ENCODE assay signal across 8 mouse cellular contexts in the genomic region with DNA sequence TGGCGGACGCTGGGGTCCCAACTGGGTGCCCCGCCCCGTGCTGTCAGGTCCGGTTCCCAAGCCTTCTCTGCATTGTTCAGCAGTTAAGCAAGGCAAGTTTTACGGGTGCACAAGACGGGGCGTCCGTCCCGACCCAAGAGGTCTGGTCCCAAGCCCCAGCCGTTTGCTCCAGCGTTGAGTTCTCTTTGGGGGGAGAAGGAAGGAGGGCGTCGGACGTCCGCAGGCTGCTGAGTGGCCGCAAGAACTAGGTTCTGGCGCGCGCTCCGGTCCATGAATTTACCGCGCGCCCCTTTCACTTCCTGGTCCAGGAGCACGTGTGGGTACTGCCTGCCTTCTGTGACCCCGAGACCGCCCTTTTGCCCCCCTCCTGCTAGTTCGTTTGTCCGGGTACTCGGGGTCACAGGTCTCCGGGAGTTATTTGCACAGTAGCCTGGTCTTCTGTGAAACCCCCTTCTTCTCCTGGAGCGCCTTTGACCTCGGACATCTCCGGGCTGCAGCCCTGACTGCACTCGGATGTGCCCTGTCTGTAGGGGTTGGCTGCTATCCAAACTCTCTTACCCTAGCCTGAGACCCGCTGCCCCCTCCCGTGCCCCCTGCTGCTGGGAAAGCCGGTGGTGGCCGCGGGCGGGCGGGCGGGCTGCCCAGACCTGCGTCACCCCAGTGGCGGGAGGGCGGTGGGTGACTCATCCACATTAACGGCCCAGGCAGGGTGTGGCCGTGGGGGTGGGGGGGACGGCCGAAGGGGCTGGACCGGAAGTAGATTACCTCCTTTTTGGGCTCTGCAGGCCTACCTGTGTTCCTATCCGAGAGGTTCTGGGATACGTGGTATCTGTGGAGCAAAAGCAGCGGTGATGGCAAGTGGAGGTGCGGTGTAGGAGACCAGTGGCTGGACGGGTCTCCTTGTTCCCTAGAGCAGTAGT. TPM values are rescaled to one million over a fixed set of nuclear protein-coding genes. Genes with fewer than 3 reads are reported as not detected.
DNase-seq lines count a peak whose midpoint lies in the region; ATAC-seq lines count a peak whose summit lies in the region.

No protein-coding gene starts in this region.

- peaks cover 32% of the 10 kb centered on the region for H3K36me3 ChIP-seq in forebrain, embryonic 13.5 days (ENCODE audit: poor library complexity, severe bottlenecking)
- H3K36me3 ChIP-seq in limb, embryonic 13.5 days: peaks cover 37% of the 10 kb centered on the region
- peaks cover 28% of the 10 kb centered on the region for H3K36me3 ChIP-seq in midbrain, embryonic 14.5 days (ENCODE audit: control insufficient read depth, insufficient read depth, low read length)

- H3K4me2 ChIP-seq in forebrain, embryonic 13.5 days: peak overlapping the region; percentile 64
- H3K4me2 ChIP-seq in limb, embryonic 13.5 days (replicated peaks): peak overlapping the region; percentile 84
- peak overlapping the region; percentile 52 for H3K4me2 ChIP-seq in midbrain, embryonic 14.5 days (ENCODE audit: low read length)

- ATAC-seq in forebrain, embryonic 13.5 days: peak; percentile 17
- peak; percentile 13 to 16 for ATAC-seq in hematopoietic stem cell, adult 5-6 weeks (replicated peaks in 1 of 2; ENCODE audit: insufficient read depth in 1 of 2, low FRiP score in 2 of 2, low TSS enrichment in 1 of 2, low read depth in 1 of 2, poor library complexity in 2 of 2, severe bottlenecking in 2 of 2)
- peak; percentile 5; the same call in 1 of the 2 replicates for ATAC-seq in limb, embryonic 13.5 days (ENCODE audit: low FRiP score, low read depth)
- ATAC-seq in midbrain, embryonic 14.5 days (ENCODE audit: low FRiP score, low TSS enrichment): peak; percentile 10; the same call in 1 of the 2 replicates

- H3K27ac ChIP-seq in forebrain, embryonic 13.5 days: peak overlapping the region; percentile 35; the same call in 1 of the 2 replicates
- peak overlapping the region; percentile 69 for H3K27ac ChIP-seq in limb, embryonic 13.5 days
- H3K27ac ChIP-seq in midbrain, embryonic 14.5 days (replicated peaks; ENCODE audit: low read depth, low read length): peak overlapping the region; percentile 4; the same call in 1 of the 2 replicates

- 2% methylated on average over 55 of the region's 56 CpGs for WGBS in forebrain, embryonic 13.5 days
- WGBS in limb, embryonic 13.5 days: 2% methylated on average over 56 of the region's 56 CpGs
- WGBS in midbrain, embryonic 14.5 days: 2% methylated on average over 56 of the region's 56 CpGs

- no peaks in the 10 kb centered on the region for H3K9me3 ChIP-seq in forebrain, embryonic 13.5 days (replicated peaks)
- no peaks in the 10 kb centered on the region for H3K9me3 ChIP-seq in limb, embryonic 13.5 days
- H3K9me3 ChIP-seq in midbrain, embryonic 14.5 days (ENCODE audit: control insufficient read depth, low read length): no peaks in the 10 kb centered on the region

- H3K4me3 ChIP-seq in forebrain, embryonic 13.5 days: peak overlapping the region; percentile 42
- H3K4me3 ChIP-seq in limb, embryonic 13.5 days: peak overlapping the region; percentile 62
- peak overlapping the region; percentile 32 for H3K4me3 ChIP-seq in midbrain, embryonic 14.5 days (replicated peaks; ENCODE audit: low read depth, low read length)

- DNase-seq in 416B (ENCODE audit: low read depth) (peak; percentile 94), R1 (ENCODE audit: low read depth, low spot score) (peak; percentile 52)
- peak; percentile 51 for DNase-seq in midbrain, embryonic 14.5 days
- peak; percentile 48 for DNase-seq in thymus, postnatal 4 days
- DNase-seq in frontal cortex, postnatal 36 days (ENCODE audit: low spot score in 2 of 2): no peak

- H3K4me1 ChIP-seq in forebrain, embryonic 13.5 days: peaks cover 51% of the 10 kb centered on the region
- H3K4me1 ChIP-seq in limb, embryonic 13.5 days: peaks cover 56% of the 10 kb centered on the region
- H3K4me1 ChIP-seq in midbrain, embryonic 14.5 days (ENCODE audit: control insufficient read depth, insufficient read depth, low read length): peaks cover 37% of the 10 kb centered on the region

- H3K27me3 ChIP-seq in forebrain, embryonic 13.5 days: peaks cover 38% of the 10 kb centered on the region
- H3K27me3 ChIP-seq in limb, embryonic 13.5 days: peaks cover 17% of the 10 kb centered on the region; the same call in 1 of the 2 replicates
- H3K27me3 ChIP-seq in midbrain, embryonic 14.5 days (ENCODE audit: control insufficient read depth, insufficient read depth, low read length): peaks cover 37% of the 10 kb centered on the region; the same call in 1 of the 2 replicates

- peak overlapping the region; percentile 63 for H3K9ac ChIP-seq in forebrain, embryonic 13.5 days
- peak overlapping the region; percentile 71 for H3K9ac ChIP-seq in limb, embryonic 13.5 days
- H3K9ac ChIP-seq in midbrain, embryonic 14.5 days (replicated peaks; ENCODE audit: low read length): peak overlapping the region; percentile 17; the same call in 1 of the 2 replicates

RNA-seq across cellular contexts. Expression of a gene that starts 0.9 kb away (rescaled TPM):
- polyA plus RNA-seq in forebrain, embryonic 13.5 days (2015; fragmentation: Nextera tagmentation; extraction: Ambion mirVana): 52.9 and 55.8 TPM in 2 replicates
- 251 and 258 TPM in 2 replicates for total RNA-seq in hematopoietic stem cell, adult 5-6 weeks (2017)
- polyA plus RNA-seq in limb, embryonic 13.5 days (2015; fragmentation: Nextera tagmentation; extraction: Ambion mirVana): 118 and 119 TPM in 2 replicates
- polyA plus RNA-seq in midbrain, embryonic 14.5 days (2014; fragmentation: Nextera tagmentation; extraction: Ambion mirVana): 25.7 and 43.5 TPM in 2 replicates

RNA-seq across cellular contexts. Expression of a gene that starts 19.1 kb away (rescaled TPM):
- 78.7 and 90.7 TPM in 2 replicates for polyA plus RNA-seq in forebrain, embryonic 13.5 days (2015; fragmentation: Nextera tagmentation; extraction: Ambion mirVana)
- 1.1 and 1.9 TPM in 2 replicates for total RNA-seq in hematopoietic stem cell, adult 5-6 weeks (2017)
- 47.9 and 53.2 TPM in 2 replicates for polyA plus RNA-seq in limb, embryonic 13.5 days (2015; fragmentation: Nextera tagmentation; extraction: Ambion mirVana)
- 49.6 and 52.6 TPM in 2 replicates for polyA plus RNA-seq in midbrain, embryonic 14.5 days (2014; fragmentation: Nextera tagmentation; extraction: Ambion mirVana)

RNA-seq across cellular contexts. Expression of a gene that starts 19.9 kb away (rescaled TPM):
- 1.4 and 2.2 TPM in 2 replicates for polyA plus RNA-seq in forebrain, embryonic 13.5 days (2015; fragmentation: Nextera tagmentation; extraction: Ambion mirVana)
- total RNA-seq in hematopoietic stem cell, adult 5-6 weeks (2017): 1.2 and 2.9 TPM in 2 replicates
- 1.0 and 1.7 TPM in 2 replicates for polyA plus RNA-seq in limb, embryonic 13.5 days (2015; fragmentation: Nextera tagmentation; extraction: Ambion mirVana)
- polyA plus RNA-seq in midbrain, embryonic 14.5 days (2014; fragmentation: Nextera tagmentation; extraction: Ambion mirVana): 1.9 and 2.2 TPM in 2 replicates

RNA-seq across cellular contexts. Expression of a gene that starts 25.6 kb away (rescaled TPM):
- polyA plus RNA-seq in forebrain, embryonic 13.5 days (2015; fragmentation: Nextera tagmentation; extraction: Ambion mirVana): 0.21 and 0.23 TPM in 2 replicates
- total RNA-seq in hematopoietic stem cell, adult 5-6 weeks (2017): not detected in 2 replicates
- polyA plus RNA-seq in limb, embryonic 13.5 days (2015; fragmentation: Nextera tagmentation; extraction: Ambion mirVana): 0.25 and 0.63 TPM in 2 replicates
- 0.32 TPM in 1 of 2 replicates, not detected in the other for polyA plus RNA-seq in midbrain, embryonic 14.5 days (2014; fragmentation: Nextera tagmentation; extraction: Ambion mirVana)

RNA-seq across cellular contexts. Expression of a gene that starts 55.0 kb away (rescaled TPM):
- 0.11 and 0.14 TPM in 2 replicates for polyA plus RNA-seq in forebrain, embryonic 13.5 days (2015; fragmentation: Nextera tagmentation; extraction: Ambion mirVana)
- not detected in 2 replicates for total RNA-seq in hematopoietic stem cell, adult 5-6 weeks (2017)
- 0.33 TPM in 1 of 2 replicates, not detected in the other for polyA plus RNA-seq in limb, embryonic 13.5 days (2015; fragmentation: Nextera tagmentation; extraction: Ambion mirVana)
- polyA plus RNA-seq in midbrain, embryonic 14.5 days (2014; fragmentation: Nextera tagmentation; extraction: Ambion mirVana): 0.22 TPM in 1 of 2 replicates, not detected in the other

Comparison
In these comparisons a context has a peak if more than half of its experiments do, and no peak if none do; other contexts are left out.
1. DNase-seq: peak in 416B (single experiment), R1 (single experiment), midbrain, embryonic 14.5 days (single experiment) and thymus, postnatal 4 days (single experiment); none in frontal cortex, postnatal 36 days (0 of 2).
2. H3K27ac ChIP-seq: peak in every context shown above with its lines; median percentile 69 in limb, embryonic 13.5 days; 35 in forebrain, embryonic 13.5 days; 4 in midbrain, embryonic 14.5 days.
3. H3K9ac ChIP-seq: peak in every context shown above with its lines; median percentile 71 in limb, embryonic 13.5 days; 63 in forebrain, embryonic 13.5 days; 17 in midbrain, embryonic 14.5 days.
4. Peak in every context shown above with its lines, with median percentiles within 50 percentile points of each other: ATAC-seq, H3K4me2 ChIP-seq and H3K4me3 ChIP-seq.